Mouse (Mus musculus): ENCODE results near the gene Fxyd1.

Gene Fxyd1

GRCm38 (mm10) chr7:31077470-31077869 lies 20.5 kb upstream of the Fxyd1 start:
- peak; percentile 62 for DNase-seq

- no peak for DNase-seq
Observed at GRCm38 (mm10) chr7:31076492-31076891, 19.5 kb upstream of the Fxyd1 start, which contains the start of gene Fxyd3. Gene Fxyd3 (minus strand): TSS chr7:31076704.

DNA sequence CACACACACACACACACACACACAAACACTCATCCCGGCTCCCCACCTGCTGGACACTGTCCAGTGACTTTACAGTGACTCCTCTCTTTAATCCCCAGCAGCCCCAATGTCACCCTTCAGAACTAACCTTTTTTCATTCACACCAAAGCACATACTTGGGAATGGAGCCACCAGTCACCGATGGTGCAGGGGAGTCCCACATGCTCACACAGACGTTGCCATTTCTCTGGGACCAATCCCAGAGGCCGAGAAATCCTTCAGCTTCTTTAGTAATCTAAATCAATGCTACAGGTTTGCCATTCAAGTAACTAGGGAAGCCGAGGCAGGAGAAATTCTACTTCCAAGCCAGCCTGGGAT lies 17.7 kb upstream of the Fxyd1 start:
- no peak for DNase-seq

DNA sequence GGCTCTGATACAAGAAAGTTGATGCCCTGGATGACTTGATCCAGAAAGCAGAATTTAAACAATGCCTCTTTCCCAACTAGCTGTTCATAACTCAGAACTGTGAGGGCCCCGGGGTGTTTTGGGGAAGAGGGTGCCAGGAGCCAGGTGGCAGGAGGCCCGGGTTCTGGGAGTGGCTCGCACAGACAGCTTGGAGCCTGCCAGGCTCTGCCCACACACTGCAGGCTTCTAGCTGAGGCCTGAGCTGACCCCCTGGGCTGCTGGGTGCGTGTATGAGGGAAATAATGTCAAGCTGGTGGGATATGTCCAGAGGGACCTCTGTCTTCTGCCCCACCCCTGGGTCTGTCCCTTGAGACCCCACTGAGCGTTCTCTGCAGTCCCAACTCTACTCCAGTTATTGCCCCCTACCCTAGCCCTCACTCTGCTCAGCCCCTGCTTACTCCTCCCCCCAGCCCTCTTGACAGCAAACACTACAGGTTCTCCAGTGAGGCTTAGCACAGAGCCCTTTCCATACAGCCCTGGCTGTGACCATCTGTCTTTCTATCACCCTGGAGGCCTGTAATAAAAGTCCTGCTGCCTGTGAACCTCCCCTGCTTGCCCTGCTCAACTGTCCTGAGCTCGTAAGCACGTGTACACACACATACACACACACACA lies 17.2 kb upstream of the Fxyd1 start:
- peak; percentile 70 for DNase-seq

DNA sequence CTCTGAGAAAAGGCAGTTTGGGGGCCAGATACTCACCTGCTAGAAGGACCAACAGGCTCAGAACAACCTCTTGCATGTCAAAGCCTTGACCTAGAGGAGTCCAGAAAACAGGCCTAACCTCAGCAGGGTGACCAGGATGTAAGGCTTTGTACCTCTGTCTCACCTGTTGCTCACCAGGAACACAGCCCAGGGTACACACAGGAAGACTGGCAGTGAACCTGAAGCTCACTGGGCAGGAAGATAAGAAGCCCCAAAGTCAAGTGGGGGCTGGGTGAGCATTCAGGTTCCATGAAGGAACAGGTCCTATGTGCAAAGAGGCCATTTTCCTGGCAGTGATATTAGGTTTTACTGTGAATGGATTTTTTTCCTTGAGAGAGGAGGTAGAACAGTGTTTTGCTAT lies 16.5 kb upstream of the Fxyd1 start:
- peak; percentile 50 for DNase-seq

DNA sequence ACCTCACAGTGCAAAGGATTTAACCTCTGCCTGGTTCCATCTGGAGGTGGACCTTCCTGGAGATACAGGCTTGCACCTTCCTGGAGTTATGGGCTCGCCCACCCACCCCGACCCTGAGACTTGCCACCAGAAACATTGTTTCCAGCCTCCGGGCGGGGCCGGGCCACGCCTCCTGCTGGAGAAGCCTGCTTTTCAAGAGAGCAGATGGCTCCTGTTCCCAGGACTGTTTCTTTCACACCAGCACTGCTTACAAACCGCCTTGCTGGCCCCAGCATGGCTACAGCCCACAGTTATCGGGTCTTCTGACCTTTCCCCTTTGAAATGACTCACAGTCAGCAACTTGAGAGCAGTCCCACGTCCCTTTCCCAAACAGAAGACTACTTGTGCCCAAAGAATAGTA lies 15.3 kb upstream of the Fxyd1 start:
- peak; percentile 46 for DNase-seq

GRCm38 (mm10) chr7:31070324-31070723 lies 13.3 kb upstream of the Fxyd1 start:
- peak; percentile 60 for DNase-seq

GRCm38 (mm10) chr7:31069491-31069890 lies 12.5 kb upstream of the Fxyd1 start:
- peak; percentile 67 for DNase-seq

DNA sequence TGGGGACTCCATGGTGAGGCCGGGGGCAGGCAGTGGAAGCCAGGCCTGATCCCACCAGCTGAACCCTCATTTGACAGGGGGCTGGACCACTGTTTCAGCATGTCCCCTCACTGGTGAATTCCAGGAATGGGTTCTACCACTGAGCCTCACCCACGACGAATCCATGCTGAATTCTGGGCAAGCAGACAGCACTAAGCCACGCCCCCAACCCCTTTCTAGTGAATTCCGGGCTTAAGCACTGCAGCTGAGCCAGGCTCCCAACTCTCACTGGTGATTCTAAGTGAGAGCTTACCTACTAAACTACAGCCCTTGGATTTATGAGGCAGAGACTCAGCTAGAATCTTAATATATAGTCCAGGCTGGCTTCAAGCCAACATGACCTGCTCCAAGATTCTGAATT lies 10.8 kb upstream of the Fxyd1 start:
- DNase-seq = peak; percentile 31

- no peak for DNase-seq
Observed at GRCm38 (mm10) chr7:31063074-31063560, 6.1 kb upstream of the Fxyd1 start.

- DNase-seq = no peak
Observed at GRCm38 (mm10) chr7:31060621-31061010, 3.6 kb upstream of the Fxyd1 start.

DNA sequence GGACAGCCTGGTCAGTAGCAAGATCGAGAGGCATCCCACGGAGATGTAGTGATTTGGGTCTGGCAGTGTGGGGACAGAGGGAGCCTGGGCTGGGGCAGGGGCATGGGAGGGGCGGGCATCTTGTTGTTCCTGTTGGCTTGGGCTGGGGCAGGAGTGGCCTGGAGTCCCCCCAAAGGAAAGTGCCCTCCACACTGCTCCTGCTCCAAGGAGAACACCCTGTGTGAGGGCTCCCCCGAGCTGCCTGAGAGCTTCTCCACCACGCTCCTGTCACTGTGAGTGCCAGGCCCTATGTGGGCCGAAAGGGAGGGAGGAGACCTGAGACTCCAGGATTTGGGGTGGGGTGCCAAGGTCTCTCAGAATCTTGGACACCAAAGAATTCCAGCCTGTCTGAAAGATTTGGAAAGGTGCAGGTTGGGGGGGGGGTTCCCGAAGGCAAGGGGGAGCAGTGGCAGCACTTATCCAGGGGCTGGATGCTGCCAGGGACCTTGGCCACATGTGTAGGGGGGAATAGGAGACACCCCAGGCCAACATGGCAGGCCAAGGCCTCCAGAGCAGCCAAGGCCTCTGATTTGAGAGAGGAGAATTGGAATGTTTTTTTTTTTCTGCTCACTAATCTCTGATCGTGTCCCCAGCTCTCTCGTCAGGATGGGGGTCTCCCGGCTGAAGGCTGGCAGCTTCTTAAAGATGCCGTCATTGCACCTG lies 3.1 kb upstream of the Fxyd1 start:
- no peak for DNase-seq

GRCm38 (mm10) chr7:31059108-31059507 lies 2.1 kb upstream of the Fxyd1 start, which contains the start of gene Lgi4:
Gene Lgi4 (plus strand): TSS chr7:31059342.
- DNase-seq = peak; percentile 82

- DNase-seq = no peak
Observed at GRCm38 (mm10) chr7:31058211-31058610, 1.2 kb upstream of the Fxyd1 start.

DNA sequence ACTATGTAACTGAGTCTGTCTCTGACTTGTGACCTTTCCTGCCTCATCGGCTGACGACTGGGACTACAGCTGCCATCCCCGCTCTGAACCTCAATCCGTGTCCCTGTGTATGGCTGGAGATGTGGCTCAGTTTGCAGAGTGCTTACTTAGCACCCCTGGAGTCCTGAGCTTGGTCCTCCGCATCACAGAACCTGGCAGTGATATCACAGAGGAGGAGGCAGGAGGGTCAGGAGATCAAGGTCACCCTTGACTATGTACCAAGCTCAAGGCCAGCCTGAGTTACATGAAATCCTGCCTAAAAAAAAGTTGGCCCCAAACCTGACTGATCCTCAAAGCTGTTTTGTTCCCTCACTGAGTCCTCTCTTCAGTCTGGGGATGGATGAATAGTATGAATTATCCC lies 731 bp upstream of the Fxyd1 start:
- no peak for DNase-seq

GRCm38 (mm10) chr7:31056448-31056847 lies 551 bp downstream of the Fxyd1 start:
- no peak for DNase-seq

DNA sequence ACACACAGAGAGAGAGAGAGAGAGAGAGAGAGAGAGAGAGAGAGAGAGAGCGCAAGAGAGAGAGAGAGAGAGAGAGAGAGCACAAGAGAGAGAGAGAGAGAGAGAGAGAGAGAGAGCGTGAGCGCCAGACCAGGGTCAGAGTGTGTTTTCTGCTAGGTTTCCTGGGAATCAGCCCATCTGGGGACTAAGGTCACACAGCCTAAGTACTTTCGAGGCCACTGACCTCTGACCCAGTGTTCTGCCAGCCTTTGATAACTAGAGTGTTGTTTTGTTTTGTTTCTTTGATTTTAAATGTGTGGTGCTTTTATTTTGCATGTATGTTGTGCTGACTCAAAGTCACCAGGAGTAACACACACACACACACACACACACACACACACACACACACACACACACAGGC lies 1.1 kb downstream of the Fxyd1 start:
- DNase-seq = no peak

DNA sequence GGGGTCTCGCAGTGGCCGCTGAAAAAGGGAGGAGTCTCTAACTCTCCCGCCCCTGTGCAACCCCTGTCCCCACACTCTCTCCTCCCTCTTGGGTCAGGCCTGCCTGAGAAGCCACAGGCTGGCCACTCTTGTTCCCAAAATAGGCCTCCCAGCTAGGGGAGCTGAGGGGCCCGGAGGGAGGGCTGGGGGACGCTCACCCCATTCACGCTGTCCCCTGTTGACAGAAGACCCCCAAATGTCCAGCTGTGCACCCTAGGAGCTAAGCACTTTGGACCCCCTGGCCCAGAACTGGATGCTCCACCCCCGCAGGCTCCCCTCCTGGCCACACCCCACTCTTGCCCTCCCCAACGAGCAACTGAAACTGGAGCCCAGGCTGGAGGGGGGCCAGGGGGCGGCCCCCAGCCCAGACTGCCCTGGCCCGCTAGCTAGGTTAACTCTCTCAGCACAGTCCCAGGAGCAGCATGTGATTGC lies 1.6 kb downstream of the Fxyd1 start:
- peak; percentile 67 for DNase-seq

DNA sequence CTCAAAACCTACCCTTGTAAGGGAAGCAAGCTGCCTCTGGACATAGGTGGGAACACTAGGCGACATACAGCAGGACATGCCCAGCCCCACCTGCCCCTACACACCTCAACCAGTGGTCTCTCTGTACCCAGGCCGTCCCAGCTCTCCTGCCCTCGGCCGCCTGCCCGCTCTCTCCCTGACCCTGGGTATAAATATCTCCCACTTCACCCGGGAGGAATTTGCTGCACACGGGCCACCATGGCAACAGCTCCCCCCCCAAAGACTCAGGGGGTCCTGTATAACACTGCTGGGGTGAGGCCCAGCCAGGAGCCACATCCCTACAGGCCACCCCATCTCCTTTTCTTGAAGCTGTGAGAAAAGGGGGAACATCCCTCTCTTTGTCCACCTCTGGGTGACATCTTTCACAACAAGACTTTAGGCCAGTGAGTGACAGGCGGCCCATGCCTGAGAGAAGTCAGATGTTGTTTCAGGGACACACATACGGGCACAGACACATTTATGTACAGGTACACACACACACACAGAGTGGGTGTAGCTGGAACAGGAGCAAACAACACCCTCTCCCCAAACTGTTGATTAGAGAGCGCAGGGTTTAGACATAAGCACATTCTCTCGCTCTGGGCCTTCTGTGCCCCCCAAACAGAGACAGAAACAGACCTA lies 2.2 kb downstream of the Fxyd1 start:
- no peak for DNase-seq

DNA sequence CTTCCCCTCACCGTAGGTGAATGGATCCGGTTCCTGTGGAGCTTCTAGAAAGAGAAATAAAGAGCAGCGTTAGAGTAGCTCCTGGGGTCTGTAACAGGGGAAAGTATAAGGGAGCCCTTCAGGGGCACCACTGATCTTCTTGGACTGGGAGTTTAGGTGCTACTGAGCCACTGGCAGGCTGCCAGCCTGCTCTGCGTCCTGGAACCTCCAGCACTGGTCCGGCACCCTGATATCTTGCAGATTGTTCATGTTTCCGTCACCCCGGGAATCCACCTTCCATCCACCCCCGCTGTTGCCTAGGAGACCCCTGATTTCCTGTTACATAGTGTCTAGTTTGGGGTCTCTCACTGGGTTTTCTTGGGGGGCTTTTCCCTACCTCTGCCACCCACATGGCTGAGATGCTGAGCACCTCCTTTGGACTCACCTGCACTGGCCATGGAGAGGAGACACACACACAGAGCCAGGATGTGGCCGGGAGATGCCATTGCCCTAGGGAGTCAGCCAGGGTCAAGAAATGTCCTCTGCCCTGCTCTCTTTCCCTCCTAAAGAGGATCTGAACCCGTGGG lies 3.0 kb downstream of the Fxyd1 start:
- peak; percentile 72 for DNase-seq

DNA sequence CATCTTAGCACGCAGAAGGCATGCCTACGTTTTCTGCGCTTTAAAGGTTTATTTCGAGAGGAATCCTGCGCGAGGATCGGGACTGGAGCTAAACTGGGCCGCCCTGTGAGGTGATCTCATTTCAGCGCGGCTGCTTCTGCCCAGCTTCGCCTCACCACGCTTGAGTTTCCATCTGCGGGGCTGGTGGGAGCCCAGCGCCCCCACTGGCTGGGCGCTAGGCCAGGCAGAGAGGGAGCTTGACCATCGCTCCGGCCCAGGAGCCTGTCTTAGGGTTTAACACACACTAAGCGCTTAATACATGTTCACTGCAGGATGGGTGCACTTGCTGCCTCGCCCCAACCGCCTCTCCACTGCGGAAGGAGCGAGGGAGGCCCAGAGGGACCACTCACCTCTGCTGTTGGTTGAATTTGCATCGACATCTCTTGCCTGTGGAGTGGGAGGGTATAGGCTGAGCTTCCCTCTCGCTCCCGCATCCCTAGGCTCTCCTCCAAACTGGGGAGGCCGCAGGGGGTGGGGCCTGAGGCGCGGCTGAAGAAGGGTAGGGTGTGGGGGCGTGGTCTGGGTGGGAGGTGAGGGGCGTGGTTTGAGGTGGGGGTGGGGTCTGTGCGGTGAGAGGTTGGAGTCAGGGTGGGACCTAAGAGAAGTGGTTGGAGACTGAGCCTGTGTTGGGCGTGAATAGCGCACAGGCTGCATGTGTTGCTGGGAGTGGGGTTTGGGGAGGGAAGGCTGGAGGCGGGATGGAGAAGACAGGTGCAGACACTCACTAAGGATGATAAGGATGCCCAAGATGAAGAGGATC lies 4.2 kb downstream of the Fxyd1 start:
- DNase-seq = peak; percentile 90

DNA sequence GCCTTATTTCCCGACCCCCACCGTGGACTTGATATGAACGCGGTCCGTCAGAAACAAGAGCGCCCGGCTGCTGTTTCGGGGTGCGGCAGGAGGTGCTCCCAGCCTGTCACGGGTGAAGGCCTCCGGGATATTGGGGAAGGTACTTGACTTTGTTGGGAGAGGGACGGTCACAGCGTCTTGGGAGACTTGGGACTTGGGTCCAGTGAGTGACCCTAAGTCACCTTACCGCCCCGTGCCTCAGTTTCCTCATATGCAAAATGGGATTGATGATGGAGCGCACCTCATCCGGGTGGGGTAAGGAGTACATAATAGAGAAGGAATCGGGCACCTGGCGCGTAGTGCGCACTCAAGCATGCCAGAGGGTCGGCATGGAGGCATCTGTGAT lies 4.8 kb downstream of the Fxyd1 start:
- no peak for DNase-seq

Measured in cerebellum, adult 9-11 months (tissue).